Mouse (Mus musculus) erythroblast, embryonic 14.5 days (primary cell): ENCODE data around the gene Zfp266.

Experiments
- GATA1 ChIP-seq: IDR thresholded peaks from 2 replicates; pipeline ENCODE4 v1.6.1; 2012; ENCODE audit warnings: low read length, inconsistent platforms, mixed read lengths
- TAL1 ChIP-seq: IDR thresholded peaks from 3 replicates; pipeline ENCODE4 v1.6.1; 2012; ENCODE audit warnings: low read length, inconsistent platforms, mixed read lengths

- no peak for TF ChIP-seq TAL1
- TF ChIP-seq GATA1, result no peak
These were observed 15.4 kb upstream of the Zfp266 start for GRCm38 (mm10) chr9:20536598-20536997.
